Mouse (Mus musculus) gastrocnemius, postnatal 36 days (tissue): ENCODE data around the gene Lyst. TPM values are rescaled to one million over a fixed set of nuclear protein-coding genes. Genes with fewer than 3 reads are reported as not detected.
"Not testable (repeated sequence)": the region's sequence is repeated elsewhere in the genome, so short reads cannot be mapped to it uniquely, and the experiment has no call there.

Source experiments
- DNase-seq, 2 experiments: peaks; one replicate each; pipeline ENCODE4 v3.0.0; 2022
- intact Hi-C: fragments of 180-260 bp; cut with DNase I; formaldehyde crosslinking; loops from one replicate; pipeline ENCODE4 v1.15.1; 2025
- total RNA-seq, 2 experiments: library from RNA; stranded (reverse); gene quantifications; 2 replicates each; pipeline ENCODE4 v1.2.3; 2021

Gene Lyst
- total RNA-seq, 2 experiments from 2014 or later = 4.9 to 5.7 TPM

GRCm38 (mm10) chr13:13633746-13634145, 43.5 kb downstream of the Lyst start:
- intact Hi-C loops = no loop called here
- DNase-seq = no peak

- intact Hi-C loops = no loop called here
- no peak for DNase-seq
Measured at GRCm38 (mm10) chr13:13634706-13635105, 44.5 kb downstream of the Lyst start.

GRCm38 (mm10) chr13:13635224-13635623, 45.0 kb downstream of the Lyst start:
- no peak for DNase-seq
- intact Hi-C loops = no loop called here

GRCm38 (mm10) chr13:13637577-13637976, 47.4 kb downstream of the Lyst start:
- intact Hi-C loops = no loop called here

GRCm38 (mm10) chr13:13637981-13638380, 47.8 kb downstream of the Lyst start:
- intact Hi-C loops = no loop called here
- DNase-seq = no peak

More at GRCm38 (mm10) chr13:13637577-13637976, 47.4 kb downstream of the Lyst start:
- no peak for DNase-seq

- intact Hi-C loops = no loop called here
- no peak for DNase-seq
Measured at GRCm38 (mm10) chr13:13638725-13639124, 48.5 kb downstream of the Lyst start.

- intact Hi-C loops = no loop called here
- no peak for DNase-seq
Measured at GRCm38 (mm10) chr13:13647296-13647695, 57.1 kb downstream of the Lyst start.

- intact Hi-C loops = no loop called here
- DNase-seq = no peak
Measured at GRCm38 (mm10) chr13:13655453-13655852, 65.3 kb downstream of the Lyst start.

- intact Hi-C loops, DNase-seq: not testable (repeated sequence)
Measured at GRCm38 (mm10) chr13:13666103-13666502, 75.9 kb downstream of the Lyst start.

GRCm38 (mm10) chr13:13670669-13671068, 80.5 kb downstream of the Lyst start:
- no peak for DNase-seq
- intact Hi-C loops = no loop called here

GRCm38 (mm10) chr13:13671585-13672328, 81.6 kb downstream of the Lyst start:
- intact Hi-C loops = no loop called here

GRCm38 (mm10) chr13:13674669-13675343, 84.6 kb downstream of the Lyst start:
- no peak for DNase-seq
- intact Hi-C loops = no loop called here

More at GRCm38 (mm10) chr13:13671585-13672328, 81.6 kb downstream of the Lyst start:
- DNase-seq = no peak

- no peak for DNase-seq
- intact Hi-C loops = no loop called here
Measured at GRCm38 (mm10) chr13:13677871-13678270, 87.7 kb downstream of the Lyst start.

GRCm38 (mm10) chr13:13681642-13682041, 91.4 kb downstream of the Lyst start:
- intact Hi-C loops = no loop called here
- no peak for DNase-seq

- no peak for DNase-seq
- intact Hi-C loops = no loop called here
Measured at GRCm38 (mm10) chr13:13703476-13703875, 113.3 kb downstream of the Lyst start.

- DNase-seq, intact Hi-C loops: not testable (repeated sequence)
Measured at GRCm38 (mm10) chr13:13721435-13721834, 131.2 kb downstream of the Lyst start.

- intact Hi-C loops = no loop called here
- DNase-seq = no peak
Measured at GRCm38 (mm10) chr13:13723293-13723692, 133.1 kb downstream of the Lyst start.

GRCm38 (mm10) chr13:13723786-13724185, 133.6 kb downstream of the Lyst start:
- intact Hi-C loops = no loop called here

GRCm38 (mm10) chr13:13739232-13739631, 149.0 kb downstream of the Lyst start:
- DNase-seq = no peak
- intact Hi-C loops = no loop called here

More at GRCm38 (mm10) chr13:13723786-13724185, 133.6 kb downstream of the Lyst start:
- DNase-seq = no peak

- DNase-seq = no peak
- intact Hi-C loops = no loop called here
Measured at GRCm38 (mm10) chr13:13745911-13746310, 155.7 kb downstream of the Lyst start.

GRCm38 (mm10) chr13:13775778-13776494, 185.7 kb downstream of the Lyst start:
- intact Hi-C loops = no loop called here
- DNase-seq = no peak
